Mouse (Mus musculus) ES-Bruce4 (cell line): ENCODE data around the gene Ip6k2. TPM values are rescaled to one million over a fixed set of nuclear protein-coding genes. Genes with fewer than 3 reads are reported as not detected.

Experiments used
- H3K27ac ChIP-seq: 2 replicates; pipeline ENCODE4 v1.5.1; 2012; ENCODE audit warnings: low read length, inconsistent platforms; ENCODE audit not compliant: insufficient read depth
- H3K27me3 ChIP-seq: 2 replicates; pipeline ENCODE4 v1.6.1; 2012; ENCODE audit warnings: mild to moderate bottlenecking, low read length, inconsistent platforms; ENCODE audit not compliant: control insufficient read depth, poor library complexity, insufficient read depth, severe bottlenecking
- H3K36me3 ChIP-seq: 2 replicates; pipeline ENCODE4 v1.6.1; 2012; ENCODE audit warnings: inconsistent platforms, mild to moderate bottlenecking, low read length, moderate library complexity; ENCODE audit not compliant: control insufficient read depth, poor library complexity, insufficient read depth, severe bottlenecking
- H3K4me1 ChIP-seq: one replicate; pipeline ENCODE4 v1.8.1; 2011; ENCODE audit warnings: low read length; ENCODE audit not compliant: control insufficient read depth, insufficient read depth
- H3K4me3 ChIP-seq: 2 replicates; pipeline ENCODE4 v1.5.1; 2011; ENCODE audit warnings: low read depth, mild to moderate bottlenecking, low read length
- H3K9ac ChIP-seq: 2 replicates; pipeline ENCODE4 v1.6.1; 2012; ENCODE audit warnings: low read depth, mild to moderate bottlenecking, inconsistent platforms; ENCODE audit not compliant: poor library complexity, severe bottlenecking
- H3K9me3 ChIP-seq: replicated peaks from 2 replicates; pipeline ENCODE4 v1.6.1; 2012; ENCODE audit warnings: mild to moderate bottlenecking, low read length, inconsistent platforms; ENCODE audit not compliant: control insufficient read depth, poor library complexity, insufficient read depth, severe bottlenecking
- CTCF ChIP-seq: IDR thresholded peaks from one replicate; pipeline ENCODE4 v1.8.1; 2011; ENCODE audit warnings: low read depth, low read length
- EP300 ChIP-seq: IDR thresholded peaks from 2 replicates; pipeline ENCODE4 v1.6.1; 2011; ENCODE audit warnings: low read depth, low read length; ENCODE audit not compliant: insufficient read depth
- POLR2A ChIP-seq: IDR thresholded peaks from one replicate; pipeline ENCODE4 v1.8.1; 2011; ENCODE audit warnings: low read length; ENCODE audit not compliant: insufficient read depth
- polyA plus RNA-seq: library from polyadenylated mRNA; stranded (reverse); fragments of >200 nt; gene quantifications from 2 replicates; pipeline ENCODE4 v1.2.4, GENCODE M21; 2011; ENCODE audit warnings: low read depth; ENCODE audit not compliant: missing spikeins, insufficient read depth, insufficient read length

Ip6k2 gene
- polyA plus RNA-seq = 37.4 and 39.5 TPM in 2 replicates

DNA sequence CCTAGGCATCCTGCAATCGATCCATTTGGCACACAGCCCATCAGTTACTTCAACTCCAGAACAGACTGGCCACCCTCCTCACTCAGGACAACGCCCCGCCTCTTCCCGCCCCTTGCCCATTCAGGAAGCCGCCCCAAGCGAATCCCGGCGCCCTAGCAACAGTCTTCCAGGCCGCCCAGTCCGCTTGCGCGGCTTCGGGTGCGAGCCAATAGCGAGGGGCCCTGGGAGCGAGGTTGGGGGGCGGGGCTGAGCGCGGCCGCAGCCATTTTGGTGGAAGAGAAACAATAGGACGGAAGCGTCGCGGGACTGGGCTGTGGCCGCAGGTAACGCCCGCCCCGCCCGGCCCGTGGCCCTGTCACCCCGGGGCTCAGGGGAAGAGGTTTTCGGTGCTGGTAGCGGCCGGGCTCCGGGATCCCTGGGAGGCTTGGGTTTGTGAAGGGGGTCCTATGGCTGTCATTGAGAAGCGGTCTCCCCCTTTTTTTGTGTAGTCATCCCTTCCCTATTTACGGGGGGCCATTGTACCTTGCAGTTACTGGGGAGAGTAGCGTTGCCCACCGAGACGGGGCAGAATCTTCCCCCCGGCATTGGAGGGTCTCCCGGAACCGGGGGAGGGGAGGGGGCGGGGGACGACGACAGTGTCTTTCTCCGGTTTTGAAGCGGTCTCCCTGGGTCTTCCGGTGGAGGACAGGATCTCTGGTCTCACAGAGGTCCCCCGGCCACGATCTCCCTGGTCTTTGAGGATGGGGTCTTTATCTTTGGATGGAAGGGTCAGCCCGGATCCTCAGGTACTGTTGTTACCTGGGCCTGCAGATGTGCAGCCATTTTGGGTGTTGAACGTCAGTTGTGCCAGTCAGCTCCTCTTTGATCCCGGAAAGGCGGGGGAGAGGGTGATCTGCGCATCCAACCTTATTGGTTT, at the start of gene Ip6k2:
TSS of gene Ip6k2 (plus strand) at position 249 of the 916 bp plus-strand sequence.
- Histone ChIP-seq H3K36me3 (0 out of 2 replicates have a peak, but pooled peaks cover 3% of the 10 kb centered on the region), H3K27me3 (no peaks in the 10 kb centered on the region), H3K9me3 (no peaks in the 10 kb centered on the region), H3K4me1 (peaks cover 5% of the 10 kb centered on the region), H3K27ac (peak within 1 kb of the TSS; percentile 53), H3K9ac (peak within 1 kb of the TSS; percentile 96), H3K4me3 (peak within 1 kb of the TSS; percentile 100)
- no peak for TF ChIP-seq EP300
- peak; percentile 59 for TF ChIP-seq POLR2A

DNA sequence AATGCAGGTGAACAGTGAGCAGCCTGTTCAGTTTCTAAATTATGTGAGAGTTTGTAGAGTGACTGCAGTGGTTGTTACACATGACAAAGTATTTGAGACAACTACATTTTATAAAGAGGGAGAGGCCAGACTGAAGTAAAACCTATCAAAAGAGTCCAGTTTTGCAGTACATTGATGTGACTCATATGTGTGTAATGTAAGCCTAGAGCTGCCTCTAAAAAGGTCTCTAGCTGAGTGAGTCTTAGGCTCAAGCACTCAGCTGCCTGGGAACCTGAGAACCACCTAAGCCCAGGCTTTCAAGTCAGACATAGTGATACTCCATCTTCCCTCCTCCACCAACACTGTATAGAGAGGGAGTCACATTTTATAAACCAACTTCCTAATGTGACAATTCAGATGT, 49.0 kb upstream of the Ip6k2 start:
- TF ChIP-seq EP300 = no peak
- no peak for TF ChIP-seq POLR2A
- TF ChIP-seq CTCF = no peak
- no peak overlapping the region for H3K9ac ChIP-seq
- no peaks in the 10 kb centered on the region for H3K27me3 ChIP-seq
- H3K4me3 ChIP-seq = no peak overlapping the region
- no peaks in the 10 kb centered on the region for H3K9me3 ChIP-seq
- peaks cover 2% of the 10 kb centered on the region; the same call in 1 of the 2 replicates for H3K36me3 ChIP-seq
- no peaks in the 10 kb centered on the region for H3K4me1 ChIP-seq
- H3K27ac ChIP-seq = no peak overlapping the region

DNA sequence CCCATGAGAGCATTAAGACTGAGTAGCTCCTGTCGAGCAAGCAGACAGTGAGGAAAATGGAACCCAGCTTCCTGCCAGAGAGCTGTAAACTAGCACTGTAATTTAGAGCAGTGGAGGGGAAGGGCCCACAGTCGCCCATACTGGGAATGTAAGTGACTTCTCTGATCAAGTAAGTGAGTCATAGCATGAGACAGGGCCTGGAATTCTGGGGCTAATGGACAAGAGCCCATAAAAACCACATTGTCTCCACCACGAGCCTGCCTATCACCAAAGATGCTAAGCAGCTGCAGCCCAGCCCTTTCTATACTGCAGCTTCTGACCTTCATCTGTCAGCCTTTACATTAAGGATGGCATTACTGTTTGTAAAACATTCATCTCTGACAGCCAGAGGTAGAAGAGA, 44.4 kb upstream of the Ip6k2 start:
- Histone ChIP-seq H3K36me3 (peaks cover 14% of the 10 kb centered on the region; the same call in 1 of the 2 replicates), H3K9me3 (no peaks in the 10 kb centered on the region), H3K4me3 (no peak overlapping the region), H3K27ac (no peak overlapping the region), H3K27me3 (no peaks in the 10 kb centered on the region), H3K9ac (no peak overlapping the region), H3K4me1 (no peaks in the 10 kb centered on the region)
- no peak for TF ChIP-seq EP300
- no peak for TF ChIP-seq POLR2A
- no peak for TF ChIP-seq CTCF

DNA sequence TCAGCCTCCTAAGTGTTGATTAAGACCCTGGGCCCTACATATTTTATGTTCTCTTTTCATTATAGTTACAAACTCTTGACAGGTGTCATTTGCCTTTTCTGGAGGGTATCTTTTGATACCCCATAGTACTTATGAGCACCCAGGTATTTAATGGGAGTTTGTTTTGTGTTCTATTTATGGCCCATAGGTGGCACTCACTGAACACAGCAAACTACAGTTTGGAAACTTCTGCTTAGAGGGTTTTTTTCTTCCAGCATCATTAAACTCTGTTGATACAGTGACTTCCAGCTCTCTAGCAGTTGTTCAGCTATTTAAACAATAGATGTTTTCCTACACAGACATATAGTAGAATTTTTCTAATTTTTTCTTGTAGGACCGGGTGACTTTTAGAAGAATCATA, 43.5 kb upstream of the Ip6k2 start:
- H3K4me3 ChIP-seq = no peak overlapping the region
- peaks cover 17% of the 10 kb centered on the region; the same call in 1 of the 2 replicates for H3K36me3 ChIP-seq
- no peaks in the 10 kb centered on the region for H3K9me3 ChIP-seq

DNA sequence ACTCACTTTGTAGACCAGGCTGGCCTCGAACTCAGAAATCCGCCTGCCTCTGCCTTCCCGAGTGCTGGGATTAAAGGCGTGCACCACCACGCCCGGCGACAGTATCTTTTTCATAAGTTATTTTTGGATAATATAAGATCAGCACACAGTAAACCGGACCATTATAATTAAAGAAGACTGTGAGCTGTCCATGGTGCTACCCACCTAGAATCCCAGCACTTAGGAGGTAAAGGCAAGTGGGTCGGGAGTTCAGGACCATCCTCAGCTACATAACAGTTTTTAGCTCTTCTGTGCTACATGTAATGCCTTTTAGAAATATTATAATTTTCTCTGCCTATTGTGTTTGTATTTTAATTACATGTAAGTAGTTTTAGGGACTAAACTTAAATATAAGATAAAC, 41.5 kb upstream of the Ip6k2 start:
- Histone ChIP-seq H3K4me1 (no peaks in the 10 kb centered on the region), H3K9ac (no peak overlapping the region), H3K27me3 (no peaks in the 10 kb centered on the region), H3K36me3 (peaks cover 21% of the 10 kb centered on the region), H3K27ac (no peak overlapping the region), H3K4me3 (no peak overlapping the region), H3K9me3 (no peaks in the 10 kb centered on the region)
- no peak for TF ChIP-seq POLR2A
- no peak for TF ChIP-seq EP300
- no peak for TF ChIP-seq CTCF

More for the DNA sequence above, 43.5 kb upstream of the Ip6k2 start:
- H3K27ac ChIP-seq = no peak overlapping the region
- H3K9ac ChIP-seq = no peak overlapping the region
- H3K4me1 ChIP-seq = no peaks in the 10 kb centered on the region
- no peaks in the 10 kb centered on the region for H3K27me3 ChIP-seq
- TF ChIP-seq POLR2A (no peak), CTCF (no peak), EP300 (no peak)

DNA sequence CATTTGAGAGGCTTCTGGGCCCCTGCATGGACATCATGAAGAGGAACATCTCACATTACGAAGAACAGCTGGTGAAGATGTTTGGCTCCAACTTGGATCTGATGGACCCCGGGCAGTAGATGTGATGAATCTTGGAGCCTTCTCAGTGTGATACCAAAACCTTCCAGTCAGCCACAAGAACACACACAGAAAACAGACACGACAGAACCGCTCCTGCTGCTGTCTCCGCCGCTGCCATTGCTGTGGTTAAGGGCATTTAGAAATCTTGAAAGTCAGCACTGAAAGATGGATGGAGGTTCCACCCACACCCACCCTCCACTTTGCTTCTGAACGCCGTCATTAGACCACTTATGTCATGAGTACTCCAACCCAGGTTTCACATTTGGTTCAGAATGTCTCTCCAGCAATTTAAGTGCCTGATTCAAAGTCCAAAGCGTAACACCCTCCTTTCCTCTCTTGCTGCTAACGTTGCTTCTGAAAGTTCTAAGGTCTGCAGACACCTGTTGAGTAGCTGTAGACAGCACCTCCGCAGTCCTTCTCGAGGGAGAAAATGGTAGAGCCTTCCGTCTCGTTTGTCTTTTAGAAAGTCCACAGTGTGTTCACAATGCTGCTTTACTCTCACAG, 36.6 kb upstream of the Ip6k2 start:
- TF ChIP-seq CTCF (no peak), POLR2A (no peak), EP300 (no peak)
- Histone ChIP-seq H3K27me3 (no peaks in the 10 kb centered on the region), H3K36me3 (peaks cover 21% of the 10 kb centered on the region), H3K9ac (no peak overlapping the region), H3K4me3 (no peak overlapping the region), H3K9me3 (no peaks in the 10 kb centered on the region), H3K27ac (no peak overlapping the region), H3K4me1 (no peaks in the 10 kb centered on the region)
